Mouse (Mus musculus) testis, postnatal 10 days (tissue): ENCODE measurements around the gene Rnf25.

ENCODE experiments used
- DNase-seq: peaks from one replicate; pipeline ENCODE4 v3.0.0; 2021; ENCODE audit warnings: low spot score

Rnf25 gene

DNA sequence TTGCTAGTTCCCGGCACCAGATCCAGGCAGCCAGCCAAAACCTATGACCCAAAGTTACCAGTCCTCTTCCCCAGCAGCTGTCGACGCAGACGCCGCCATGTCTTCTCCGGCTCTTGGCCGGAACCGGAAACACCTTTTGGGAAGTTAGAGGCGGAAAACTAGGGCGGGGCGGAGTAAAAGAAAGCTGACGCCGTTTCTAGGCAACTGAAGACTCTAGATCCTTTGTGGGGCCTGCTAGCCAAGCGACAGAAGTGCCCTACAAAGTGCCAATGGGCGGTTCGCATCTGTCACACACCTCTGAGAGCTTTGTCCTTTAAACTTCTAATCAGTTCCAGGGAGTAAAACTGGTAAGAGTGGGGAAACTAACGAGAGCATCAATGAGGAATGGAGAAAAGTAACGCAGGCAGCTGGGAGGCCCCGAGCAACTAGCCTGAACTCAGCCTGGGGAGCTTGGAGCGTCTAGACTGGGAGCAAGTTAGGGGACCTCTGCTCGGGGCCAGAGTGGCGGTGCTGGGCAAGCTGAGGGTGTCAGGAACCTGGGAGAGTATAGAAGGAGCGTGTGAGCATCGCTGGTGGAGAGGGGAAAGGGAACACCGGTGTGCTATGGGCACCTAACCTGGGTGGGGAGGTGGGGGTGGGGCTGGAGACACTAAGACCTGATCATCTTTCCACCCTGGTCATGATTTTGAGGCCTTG is at the start of gene Rnf25, which contains the start of gene Stk36:
Rnf25 (minus strand) TSS at position 131 of the 696 bp plus-strand sequence.
Stk36 (plus strand) TSS at position 179 of the 696 bp plus-strand sequence.
- DNase-seq: peak; percentile 86

DNA sequence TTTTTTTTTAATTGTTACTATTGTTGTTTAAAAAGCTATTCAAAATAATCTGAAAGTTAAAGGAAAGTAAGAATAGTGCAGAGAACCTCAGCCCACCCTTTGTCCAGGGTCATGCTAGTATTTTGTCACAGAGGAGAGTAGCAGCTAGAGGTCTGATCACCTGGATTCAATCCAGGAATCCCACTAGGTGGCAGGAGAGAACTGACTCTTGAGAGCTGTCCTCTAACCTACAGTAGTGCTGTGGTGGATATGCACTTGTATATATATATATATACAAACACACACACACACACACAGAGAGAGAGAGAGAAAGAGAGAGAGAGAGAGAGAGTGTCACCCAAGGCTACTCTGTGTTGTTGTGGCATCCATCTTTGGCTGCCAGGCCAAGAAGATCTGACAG is 42.7 kb upstream of the Rnf25 start:
- DNase-seq: no peak

DNA sequence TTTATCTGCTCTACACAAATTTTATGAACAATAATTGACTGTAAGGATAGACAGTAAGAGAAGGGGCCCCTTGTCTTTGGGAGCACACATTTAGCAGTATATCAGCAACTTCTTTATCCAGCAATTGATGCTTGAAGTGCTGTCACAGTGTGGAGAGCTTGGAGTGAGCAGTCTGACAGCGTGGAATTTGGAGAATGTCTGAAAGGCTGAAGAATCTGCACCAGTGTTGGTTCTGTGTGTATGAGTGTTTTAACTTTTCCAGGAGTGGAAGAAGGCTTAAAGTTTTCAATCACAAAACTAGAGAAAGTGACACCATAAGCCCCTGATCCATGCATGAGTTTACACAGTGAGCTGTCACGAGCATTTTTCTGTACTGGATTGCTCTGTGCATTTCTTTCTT is 42.3 kb upstream of the Rnf25 start:
- DNase-seq: no peak

DNA sequence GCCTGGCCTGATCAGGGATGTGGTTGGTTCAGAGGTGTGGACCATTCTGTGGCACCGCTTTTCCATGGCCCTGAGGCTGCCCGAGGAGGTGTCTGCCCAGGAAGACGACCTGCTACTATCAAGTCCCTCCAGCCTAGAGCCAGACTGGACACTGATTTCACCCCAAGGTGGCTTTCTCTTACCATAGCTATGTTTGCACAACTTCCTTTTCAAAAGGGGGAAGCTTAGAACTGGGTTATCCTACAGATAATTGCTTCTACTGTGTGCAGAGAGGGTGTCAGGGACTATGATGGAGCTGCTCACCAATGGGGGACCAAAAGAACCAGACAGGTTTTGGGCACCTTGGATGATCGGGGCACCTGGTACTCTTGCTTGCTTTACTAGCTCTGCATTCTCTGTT is 31.5 kb upstream of the Rnf25 start:
- no peak for DNase-seq

DNA sequence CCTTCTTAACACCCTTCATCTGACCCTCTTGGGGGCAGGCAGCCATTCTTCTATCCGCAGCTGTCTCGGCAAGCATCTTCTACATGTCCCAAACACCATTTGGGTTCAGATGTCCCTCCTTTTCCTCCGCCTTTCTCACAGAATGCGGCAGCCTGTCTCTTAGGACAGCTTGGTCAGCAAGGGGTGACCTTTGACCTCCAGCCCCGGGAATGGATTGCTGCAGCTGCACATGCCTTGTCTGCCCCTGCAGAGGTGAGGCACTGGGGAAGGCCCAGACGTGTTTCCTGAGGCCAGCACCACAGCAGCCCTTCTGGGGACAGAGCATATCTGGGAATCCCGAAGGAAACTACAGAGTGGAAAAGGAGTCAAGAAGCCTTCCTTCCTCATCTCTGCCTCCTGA is 26.8 kb upstream of the Rnf25 start:
- DNase-seq: no peak

DNA sequence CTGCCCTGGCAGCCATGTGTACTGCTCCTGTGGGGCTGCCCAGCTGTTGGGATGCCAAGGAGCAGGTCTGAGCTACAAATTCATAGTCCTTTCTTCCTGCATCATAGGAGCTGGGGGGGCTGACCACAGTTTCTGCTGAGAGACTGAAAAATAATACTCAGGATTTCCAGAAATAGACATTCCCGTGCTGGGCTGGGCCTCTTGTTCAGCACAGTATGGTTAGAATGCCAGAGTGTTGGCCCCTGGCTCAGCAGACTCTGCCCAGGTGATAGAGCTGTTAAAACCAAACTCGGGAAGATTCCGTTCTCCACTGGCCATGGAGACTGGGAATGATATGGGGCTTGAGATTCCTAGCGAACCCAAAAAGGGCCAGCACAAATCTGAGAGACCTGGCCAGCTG is 24.9 kb upstream of the Rnf25 start:
- no peak for DNase-seq

DNA sequence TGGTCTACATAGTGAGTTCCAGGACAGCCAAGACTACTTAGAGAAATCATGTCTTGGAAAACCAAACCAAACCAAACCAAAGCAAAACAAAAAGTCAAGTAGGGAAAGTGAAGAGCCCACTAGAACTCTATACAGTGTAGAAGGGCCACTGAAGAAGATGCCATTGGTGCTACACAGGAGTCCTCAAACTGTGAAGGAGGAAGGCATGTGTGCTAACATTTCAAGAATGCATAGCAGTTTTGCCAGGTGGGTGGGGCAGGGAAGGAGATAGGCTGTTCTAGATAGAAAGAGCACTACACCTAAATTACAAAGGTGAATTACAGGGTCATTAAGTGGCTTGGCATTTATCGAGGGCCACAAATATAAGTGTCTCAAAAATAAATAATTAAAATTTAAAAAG is 23.0 kb upstream of the Rnf25 start:
- DNase-seq: no peak

DNA sequence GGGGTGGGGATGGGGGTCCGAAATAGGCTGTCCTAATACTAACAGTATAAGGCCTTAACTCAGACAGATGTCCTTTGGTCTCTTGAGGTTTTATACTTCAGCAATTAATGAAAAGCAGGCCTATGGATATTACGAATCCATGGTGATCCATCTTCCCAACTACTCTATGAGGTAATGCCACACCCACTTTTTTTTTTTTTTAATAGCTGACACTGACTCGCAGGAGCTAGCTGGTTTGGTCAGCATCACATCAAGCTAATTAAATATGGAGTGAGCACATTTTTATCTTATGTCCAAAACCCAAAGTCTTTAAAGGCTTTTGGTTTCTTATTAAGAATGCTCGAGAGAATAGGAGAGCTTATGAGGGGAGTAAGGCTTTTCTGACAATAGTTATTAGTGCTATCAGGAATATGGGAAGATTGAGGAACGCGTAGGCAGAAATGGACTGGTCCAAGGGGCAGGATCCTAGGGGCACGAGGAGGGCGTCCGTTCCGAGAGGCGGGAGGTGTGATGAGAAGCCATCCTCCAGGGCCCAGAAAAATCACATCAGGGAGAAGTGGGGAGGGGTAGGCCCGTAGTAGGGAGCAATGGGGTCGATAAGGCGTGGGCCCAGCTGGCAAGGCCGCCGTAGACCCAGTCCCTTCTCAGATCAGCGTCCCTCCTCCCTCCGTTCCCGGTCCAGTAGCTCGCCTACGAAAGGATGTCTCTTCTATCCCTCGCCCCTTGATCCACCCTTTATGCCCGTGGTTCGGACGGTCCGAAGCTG is 513 bp downstream of the Rnf25 start:
- DNase-seq: no peak

DNA sequence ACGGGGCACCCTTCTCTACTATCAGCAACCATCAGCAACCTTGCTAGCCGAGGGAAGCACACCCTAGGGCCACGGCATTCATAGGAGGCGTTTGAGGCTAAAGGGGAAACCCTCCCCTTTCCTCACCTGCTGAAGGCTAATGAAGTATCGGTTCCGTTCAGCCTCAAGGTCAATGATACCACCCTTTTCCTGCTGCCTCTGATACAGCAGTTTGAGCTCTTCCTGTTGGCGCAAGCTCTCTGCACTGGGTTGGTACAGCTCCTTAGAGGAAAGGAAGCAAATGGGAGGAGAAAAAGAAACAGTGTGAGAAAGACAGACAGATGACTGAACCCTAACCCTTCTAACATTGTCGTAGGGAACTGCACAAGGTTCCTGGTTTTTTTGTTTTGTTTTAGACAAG is 6.8 kb downstream of the Rnf25 start:
- no peak for DNase-seq

DNA sequence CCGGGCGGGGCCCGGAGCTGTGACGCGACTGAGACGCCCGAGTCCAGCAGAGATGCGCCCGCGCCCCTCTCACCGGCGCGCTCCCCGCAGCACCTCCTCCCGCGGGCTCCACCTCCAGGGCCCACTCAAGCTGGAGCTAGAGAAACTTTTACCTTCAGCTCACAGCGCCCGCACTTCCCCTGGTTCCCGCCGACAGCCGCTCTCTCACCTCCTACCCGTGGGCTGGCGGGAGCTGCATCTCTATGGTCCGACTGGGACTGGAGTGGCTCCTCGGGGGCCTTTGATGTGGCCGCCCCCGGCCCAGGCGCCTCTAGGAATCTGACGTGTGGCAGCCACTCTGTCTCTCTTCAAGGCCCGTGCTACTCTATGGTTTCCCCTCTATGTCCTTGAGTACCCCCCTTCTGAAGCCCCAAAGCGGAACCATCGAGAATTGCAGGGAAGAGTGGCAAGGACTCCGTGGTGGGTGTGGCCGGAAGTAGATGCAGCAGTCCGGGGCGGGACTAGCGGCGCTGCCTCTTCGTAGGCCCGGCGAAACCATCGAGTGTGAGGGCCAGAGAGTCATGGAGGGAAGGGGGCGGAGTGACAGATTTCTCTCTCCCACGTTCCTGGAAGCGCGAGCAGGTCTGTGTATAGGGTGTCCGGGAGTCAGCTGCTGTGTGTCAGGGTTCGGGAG is 13.3 kb downstream of the Rnf25 start, which contains the start of the genes Zfp142 and Bcs1l:
Zfp142 (minus strand) TSS at position 474 of the 673 bp plus-strand sequence.
Bcs1l (plus strand) TSS at position 517 of the 673 bp plus-strand sequence.
- peak; percentile 98 for DNase-seq

DNA sequence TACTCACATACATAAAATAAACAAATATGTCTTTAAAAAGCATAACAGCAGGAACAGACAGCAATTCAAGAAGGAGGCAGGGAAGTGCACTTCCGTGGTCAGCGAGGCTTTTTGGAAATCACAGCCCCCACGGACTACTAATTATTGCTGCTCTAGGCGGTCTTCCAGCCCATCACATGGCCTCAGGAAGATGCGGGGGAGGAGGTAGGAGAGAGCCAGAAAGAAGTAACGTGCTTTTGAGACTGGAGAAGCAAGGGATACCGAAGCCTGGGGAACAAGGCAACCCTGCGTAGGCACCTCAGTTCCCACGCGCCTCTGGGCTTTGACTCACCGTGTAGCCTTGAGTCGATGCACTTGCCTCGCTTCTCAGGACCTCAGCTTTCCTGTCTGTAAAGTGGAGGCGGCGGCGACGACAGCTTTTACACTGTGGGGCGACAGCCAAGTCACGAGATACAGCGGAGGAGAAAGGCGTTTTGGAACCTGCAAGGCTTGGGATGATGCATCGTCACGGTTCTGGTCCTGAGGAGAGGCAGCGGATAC is 13.9 kb downstream of the Rnf25 start:
- peak; percentile 69 for DNase-seq

DNA sequence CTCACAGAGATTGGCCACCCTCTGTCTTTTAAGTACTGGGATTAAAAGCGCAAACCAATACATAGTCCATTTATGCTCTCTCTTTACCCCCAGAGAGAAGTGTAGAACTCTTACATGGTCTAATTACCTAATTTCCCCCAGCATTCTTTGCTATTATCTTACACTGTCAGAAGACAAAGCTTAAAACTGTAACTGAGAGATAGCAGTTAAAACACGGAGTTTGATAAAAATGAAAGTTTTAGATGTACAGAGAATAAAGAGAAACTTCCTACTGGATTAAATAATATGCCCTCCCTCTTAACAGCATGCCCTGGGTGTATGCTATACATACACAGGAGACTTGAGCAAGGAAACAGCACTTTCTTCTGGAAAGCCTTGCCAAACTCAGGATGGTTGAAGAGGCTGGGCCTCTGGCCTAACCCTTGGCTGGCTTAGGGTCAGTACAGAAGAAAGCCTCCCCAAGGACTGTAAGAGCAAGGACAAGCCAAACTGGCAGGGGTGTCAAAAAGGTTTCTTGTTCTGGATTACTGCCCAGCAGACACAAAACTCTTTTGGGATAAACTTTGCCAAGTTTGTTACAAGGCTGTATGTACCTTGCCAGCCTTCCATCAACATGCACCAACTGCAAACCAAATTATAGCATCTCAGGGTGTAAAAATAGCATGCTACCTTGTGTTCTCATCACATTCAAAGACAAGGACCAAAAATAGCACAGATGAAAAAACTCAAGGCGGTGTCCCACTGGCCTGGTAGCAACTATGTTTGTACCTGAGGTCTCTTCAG is 16.4 kb downstream of the Rnf25 start:
- DNase-seq: no peak

DNA sequence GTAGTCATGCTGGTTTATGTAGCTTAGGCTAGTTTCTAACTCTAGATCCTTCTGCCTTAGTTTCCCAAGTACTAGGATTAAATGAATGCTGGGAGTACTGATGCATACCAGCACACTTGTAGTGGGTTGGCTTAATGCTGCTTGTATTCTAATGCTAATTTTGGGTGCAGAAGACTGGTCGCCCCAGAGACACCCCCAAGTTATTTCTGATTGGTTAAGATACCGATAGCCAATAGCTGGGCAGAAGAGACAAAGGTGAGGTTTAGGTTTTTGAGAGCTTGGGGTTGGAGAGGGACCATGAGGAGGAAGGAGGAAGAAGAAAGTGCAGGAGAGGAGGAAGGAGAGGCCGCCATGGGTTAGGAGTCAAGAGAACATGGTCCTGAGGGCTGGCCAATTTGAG is 18.6 kb downstream of the Rnf25 start:
- no peak for DNase-seq

DNA sequence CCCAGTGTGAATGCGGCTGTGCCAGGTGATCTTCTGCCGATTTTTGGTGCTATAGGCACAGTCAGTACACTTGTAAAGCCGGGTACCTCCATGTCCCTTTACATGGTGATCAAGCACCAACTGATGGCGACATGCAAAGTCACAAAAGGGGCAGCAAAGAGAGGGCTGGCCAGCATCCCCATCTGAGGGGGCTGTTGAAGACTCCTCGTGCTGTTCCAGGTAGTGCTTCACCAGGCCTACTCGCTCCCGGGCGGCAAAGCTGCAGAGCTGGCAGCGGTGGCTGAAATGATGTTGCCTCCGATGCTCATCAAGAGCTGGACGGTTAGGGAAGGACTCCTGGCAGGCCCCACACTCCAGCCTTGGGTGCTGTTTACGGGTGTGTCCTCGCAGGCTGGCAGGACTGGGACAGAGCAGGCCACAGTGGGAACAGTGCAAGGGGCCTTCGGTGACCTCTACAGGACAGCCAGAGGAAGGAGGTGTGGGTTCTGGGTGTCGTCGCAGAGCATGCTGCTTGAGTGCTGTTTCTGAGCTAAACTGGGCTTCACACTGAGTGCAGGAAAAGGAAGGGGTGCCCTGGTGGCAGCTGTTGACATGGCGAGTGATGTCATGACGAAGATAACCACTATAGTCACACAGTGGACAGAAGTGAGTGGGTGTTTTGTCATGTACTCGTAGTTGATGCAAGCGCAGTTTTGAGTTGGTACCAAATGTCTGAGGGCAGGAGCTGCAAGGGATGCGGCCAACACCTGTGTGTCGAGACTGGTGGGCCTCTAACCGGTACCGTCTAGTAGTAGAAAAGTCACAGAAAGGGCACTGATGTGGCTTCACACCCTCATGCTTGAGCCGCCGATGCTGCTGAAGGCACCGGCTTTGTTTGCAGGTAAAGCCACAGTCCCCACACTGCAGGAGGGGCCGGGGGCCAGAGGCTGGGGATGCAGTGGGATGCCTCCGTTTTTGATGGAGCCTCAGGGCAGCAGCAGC is 31.2 kb downstream of the Rnf25 start:
- no peak for DNase-seq

DNA sequence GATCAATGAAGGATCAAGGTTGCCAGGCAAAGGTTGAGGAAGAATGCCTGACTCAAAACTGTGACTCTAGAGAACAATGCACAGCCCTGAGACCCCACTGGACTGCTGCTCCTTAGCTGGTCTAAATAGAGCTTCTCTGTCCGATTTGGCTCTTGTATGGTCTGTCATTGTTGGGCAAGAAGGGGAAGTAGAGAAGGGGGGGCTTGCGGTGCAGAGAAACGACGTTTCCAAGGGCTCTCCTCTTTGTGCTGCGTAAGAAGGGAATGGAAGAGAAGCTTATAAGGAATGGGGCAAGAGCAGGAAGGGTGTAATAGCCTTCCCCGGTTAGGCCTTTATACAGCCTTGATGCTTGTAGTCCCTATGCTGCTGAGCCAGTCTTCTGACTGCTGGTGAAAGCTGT is 35.4 kb downstream of the Rnf25 start:
- no peak for DNase-seq

DNA sequence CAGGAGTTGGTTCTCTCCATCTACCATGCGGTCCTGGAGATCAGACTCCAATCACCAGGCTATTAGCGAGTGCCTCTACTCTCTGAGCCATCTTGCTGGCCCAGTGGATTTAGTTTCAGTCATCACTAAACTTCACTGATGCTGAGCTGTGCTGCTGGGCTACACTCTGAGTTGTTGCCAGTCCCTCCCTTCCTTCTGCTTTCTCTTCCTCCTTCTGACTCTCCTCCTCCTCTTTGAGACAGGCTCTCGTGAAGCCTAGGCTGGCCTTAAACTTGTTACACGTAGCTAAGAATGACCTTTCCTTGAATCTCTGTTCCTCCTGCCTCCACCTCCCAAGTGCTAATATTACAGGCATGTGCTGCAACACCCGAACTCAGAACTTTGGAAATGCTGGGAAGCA is 42.1 kb downstream of the Rnf25 start:
- DNase-seq: no peak

DNA sequence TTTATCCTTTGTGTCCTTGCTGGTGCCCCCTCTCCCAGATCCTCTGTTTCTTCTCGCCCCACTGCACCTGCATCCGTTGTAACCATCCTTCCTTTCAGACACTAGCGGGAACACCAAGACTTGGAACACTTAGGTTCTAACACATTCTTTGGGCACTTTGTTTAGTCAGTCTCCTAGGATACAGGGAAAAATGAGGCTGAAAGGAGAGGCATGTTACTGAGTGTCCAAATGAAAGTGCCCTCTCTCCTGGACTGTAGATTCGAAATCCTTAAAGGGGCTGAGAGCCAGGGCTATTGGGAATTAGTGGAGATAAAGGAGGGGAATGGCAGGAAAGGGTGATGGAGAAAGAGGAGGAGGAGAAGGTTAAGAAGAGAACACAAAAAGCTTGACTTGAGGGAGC is 57.0 kb downstream of the Rnf25 start, which contains the start of gene Usp37:
Usp37 (minus strand) TSS at position 101 of the 400 bp plus-strand sequence.
- no peak for DNase-seq
